Mouse (Mus musculus): ENCODE results near the gene Zfp131.

GRCm38 (mm10) chr13:119746930-119747329 lies 43.8 kb downstream of the Zfp131 start:
- TF ChIP-seq CHD2 (IDR thresholded peaks at IDR 0.05; ENCODE audit: low read depth, low read length): no peak
- TF ChIP-seq HCFC1 (IDR thresholded peaks at IDR 0.05; ENCODE audit: borderline replicate concordance, insufficient read depth, low read length): no peak
- no peak for TF ChIP-seq ZNF384 (IDR thresholded peaks at IDR 0.05; ENCODE audit: low read depth, low read length)
